Comparison of ENCODE assay signal across 8 mouse cellular contexts in the genomic region with DNA sequence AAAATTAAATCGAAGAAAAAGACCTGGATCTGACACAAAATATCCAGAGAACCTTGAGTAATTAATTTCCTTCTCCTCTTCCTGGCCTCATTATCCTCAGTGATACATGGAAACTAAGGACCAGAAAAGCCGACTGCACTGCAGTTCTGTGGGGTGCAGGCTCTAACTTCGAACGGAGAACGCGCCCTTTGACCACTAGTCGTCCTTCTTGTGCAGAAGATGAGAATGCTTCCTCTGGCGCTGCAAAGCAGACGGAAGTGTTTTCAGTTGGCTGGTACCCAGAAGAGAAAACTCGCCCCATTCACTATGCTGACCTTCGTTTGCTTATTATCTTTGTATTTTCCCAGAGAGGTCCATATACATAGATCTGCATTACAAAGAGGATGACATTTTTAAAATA.
DNase-seq lines count a peak whose midpoint lies in the region; ATAC-seq and TF ChIP-seq lines count a peak whose summit lies in the region.

No protein-coding gene starts in this region.

- H3K4me3 ChIP-seq in liver, embryonic 12.5 days = no peak overlapping the region
- H3K4me3 ChIP-seq in kidney, embryonic 15.5 days (replicated peaks) = no peak overlapping the region
- H3K4me3 ChIP-seq in liver, postnatal 0 days (ENCODE audit: low read depth, low read length) = no peak overlapping the region
- no peak overlapping the region for H3K4me3 ChIP-seq in neural tube, embryonic 13.5 days

- WGBS in liver, embryonic 12.5 days (ENCODE audit: insufficient replicate concordance) = 15% methylated on average over 11 of the region's 11 CpGs
- 10% methylated on average over 11 of the region's 11 CpGs for WGBS in kidney, embryonic 15.5 days
- WGBS in liver, postnatal 0 days (ENCODE audit: insufficient replicate concordance) = 11% methylated on average over 11 of the region's 11 CpGs
- WGBS in neural tube, embryonic 13.5 days = 11% methylated on average over 11 of the region's 11 CpGs

- H3K9me3 ChIP-seq in liver, embryonic 12.5 days (replicated peaks) = no peaks in the 10 kb centered on the region
- no peaks in the 10 kb centered on the region for H3K9me3 ChIP-seq in kidney, embryonic 15.5 days (replicated peaks)
- no peaks in the 10 kb centered on the region for H3K9me3 ChIP-seq in liver, postnatal 0 days (ENCODE audit: low read length)
- no peaks in the 10 kb centered on the region for H3K9me3 ChIP-seq in neural tube, embryonic 13.5 days

- H3K36me3 ChIP-seq in liver, embryonic 12.5 days = no peaks in the 10 kb centered on the region
- H3K36me3 ChIP-seq in kidney, embryonic 15.5 days = no peaks in the 10 kb centered on the region
- H3K36me3 ChIP-seq in liver, postnatal 0 days (replicated peaks; ENCODE audit: insufficient read depth, low read length) = no peaks in the 10 kb centered on the region
- no peaks in the 10 kb centered on the region for H3K36me3 ChIP-seq in neural tube, embryonic 13.5 days

- ATAC-seq in liver, embryonic 12.5 days = no peak
- ATAC-seq in kidney, embryonic 15.5 days (replicated peaks; ENCODE audit: low FRiP score) = peak; percentile 82; the same call in 1 of the 2 replicates
- ATAC-seq in liver, postnatal 0 days = no peak
- ATAC-seq in neural tube, embryonic 13.5 days (ENCODE audit: low read depth) = peak; percentile 44; the same call in 1 of the 2 replicates

- H3K27me3 ChIP-seq in liver, embryonic 12.5 days (replicated peaks) = no peaks in the 10 kb centered on the region
- H3K27me3 ChIP-seq in kidney, embryonic 15.5 days = no peaks in the 10 kb centered on the region
- no peaks in the 10 kb centered on the region for H3K27me3 ChIP-seq in liver, postnatal 0 days (ENCODE audit: insufficient read depth, low read length)
- no peaks in the 10 kb centered on the region for H3K27me3 ChIP-seq in neural tube, embryonic 13.5 days

- no peak overlapping the region for H3K4me2 ChIP-seq in liver, embryonic 12.5 days
- H3K4me2 ChIP-seq in kidney, embryonic 15.5 days = no peak overlapping the region
- H3K4me2 ChIP-seq in liver, postnatal 0 days (ENCODE audit: low read depth, low read length) = no peak overlapping the region
- H3K4me2 ChIP-seq in neural tube, embryonic 13.5 days = no peak overlapping the region

- DNase-seq in liver = peak; percentile 39
- DNase-seq in embryo, embryonic 9.5 days (ENCODE audit: extremely low spot score) = peak; percentile 58
- DNase-seq in heart, adult 9 months (ENCODE audit: low spot score in 2 of 2) = peak; percentile 63 to 64
- DNase-seq in liver, postnatal 0 days = peak; percentile 53
- peak; percentile 71 for DNase-seq in testis, postnatal 10 days (ENCODE audit: low spot score)

- H3K9ac ChIP-seq in liver, embryonic 12.5 days = no peak overlapping the region
- no peak overlapping the region for H3K9ac ChIP-seq in kidney, embryonic 15.5 days
- no peak overlapping the region for H3K9ac ChIP-seq in liver, postnatal 0 days (replicated peaks)
- no peak overlapping the region for H3K9ac ChIP-seq in neural tube, embryonic 13.5 days

- H3K27ac ChIP-seq in liver, embryonic 12.5 days = no peak overlapping the region
- no peak overlapping the region for H3K27ac ChIP-seq in kidney, embryonic 15.5 days
- no peak overlapping the region for H3K27ac ChIP-seq in liver, postnatal 0 days (ENCODE audit: low read depth)
- no peak overlapping the region for H3K27ac ChIP-seq in neural tube, embryonic 13.5 days (replicated peaks)

- no peak for TF ChIP-seq EP300 in liver, postnatal 0 days (IDR thresholded peaks at IDR 0.05; ENCODE audit: low read depth)

- H3K4me1 ChIP-seq in liver, embryonic 12.5 days = no peaks in the 10 kb centered on the region
- peaks cover 4% of the 10 kb centered on the region; the same call in 1 of the 2 replicates for H3K4me1 ChIP-seq in kidney, embryonic 15.5 days
- no peaks in the 10 kb centered on the region for H3K4me1 ChIP-seq in liver, postnatal 0 days (ENCODE audit: insufficient read depth)
- H3K4me1 ChIP-seq in neural tube, embryonic 13.5 days (replicated peaks) = peaks cover 7% of the 10 kb centered on the region; the same call in 1 of the 2 replicates

- TF ChIP-seq CTCF in liver, postnatal 0 days (IDR thresholded peaks at IDR 0.05; ENCODE audit: low read depth) = peak; percentile 77

Comparison
In these comparisons a context has a peak if more than half of its experiments do, and no peak if none do; other contexts are left out.
1. ATAC-seq: peak in kidney, embryonic 15.5 days (single experiment) and neural tube, embryonic 13.5 days (single experiment); none in liver, embryonic 12.5 days (single experiment) and liver, postnatal 0 days (single experiment).
2. Peak in every context shown above with its lines, with median percentiles within 50 percentile points of each other: DNase-seq.